Mouse (Mus musculus) CH12.LX (cell line): ENCODE results near the gene Rnf31. TPM values are rescaled to one million over a fixed set of nuclear protein-coding genes. Genes with fewer than 3 reads are reported as not detected.

Experiments
- DNase-seq: peaks from one replicate; pipeline ENCODE4 v3.0.0-alpha.2; 2013; ENCODE audit errors: extremely low read depth
- H3K27ac ChIP-seq: 2 replicates; pipeline ENCODE4 v1.5.1; 2012; ENCODE audit warnings: low read depth, mild to moderate bottlenecking, control low read depth, moderate library complexity; ENCODE audit not compliant: insufficient read depth
- H3K27me3 ChIP-seq: replicated peaks from 2 replicates; pipeline ENCODE3; 2012; ENCODE audit warnings: inconsistent platforms
- H3K36me3 ChIP-seq, 2 experiments: replicated peaks in 1 of 2; 2 replicates each; pipeline versions ENCODE3 to v1.6.1; 2012; ENCODE audit warnings: inconsistent platforms in 1 of 2, low read length in 1 of 2, mild to moderate bottlenecking in 1 of 2, mixed read lengths in 1 of 2, moderate library complexity in 1 of 2; ENCODE audit not compliant: control insufficient read depth in 1 of 2, insufficient read depth in 1 of 2
- H3K4me1 ChIP-seq, 2 experiments: 2 replicates each; pipeline ENCODE4 v1.6.1; 2012; ENCODE audit warnings: inconsistent platforms in 1 of 2, moderate library complexity in 1 of 2; ENCODE audit not compliant: insufficient read depth in 2 of 2, control insufficient read depth in 1 of 2
- H3K4me2 ChIP-seq: 2 replicates; pipeline ENCODE4 v1.6.1; 2012; ENCODE audit warnings: low read depth, mild to moderate bottlenecking, control low read depth; ENCODE audit not compliant: poor library complexity, insufficient read depth, severe bottlenecking
- H3K4me3 ChIP-seq, 3 experiments: fragments of 150-350 bp in 1 of 3; sonication (generic) in 1 of 3; replicated peaks in 1 of 3; 2 replicates each; pipeline versions ENCODE3 to v1.5.1; 2011 to 2012; ENCODE audit warnings: low read depth in 2 of 3, low read length in 2 of 3, mild to moderate bottlenecking in 2 of 3, moderate library complexity in 2 of 3, control low read depth in 1 of 3, improper control_type of control experiment in 1 of 3, inconsistent platforms in 1 of 3, mixed read lengths in 1 of 3; ENCODE audit not compliant: poor library complexity in 1 of 3
- H3K79me2 ChIP-seq: replicated peaks from 2 replicates; pipeline ENCODE4 v1.6.1; 2012; ENCODE audit warnings: mild to moderate bottlenecking, moderate library complexity; ENCODE audit not compliant: control insufficient read depth, poor library complexity, insufficient read depth, severe bottlenecking; ENCODE audit errors: extremely low read depth
- H3K9ac ChIP-seq: 2 replicates; pipeline ENCODE4 v1.6.1; 2012; ENCODE audit warnings: low read depth, mild to moderate bottlenecking, control low read depth, moderate library complexity; ENCODE audit not compliant: insufficient read depth
- H3K9me3 ChIP-seq: replicated peaks from 2 replicates; pipeline ENCODE3; 2012; ENCODE audit warnings: low read length, inconsistent platforms, mixed read lengths
- BHLHE40 ChIP-seq: IDR thresholded peaks from 2 replicates; pipeline ENCODE4 v1.6.1; 2011; ENCODE audit warnings: mild to moderate bottlenecking, low read depth, low read length, improper control_type of control experiment
- CHD1 ChIP-seq: IDR thresholded peaks from 2 replicates; pipeline ENCODE4 v1.6.1; 2012; ENCODE audit warnings: low read depth, low read length, improper control_type of control experiment, inconsistent platforms
- CHD2 ChIP-seq: IDR thresholded peaks from 2 replicates; pipeline ENCODE4 v1.6.1; 2011; ENCODE audit warnings: low read length, improper control_type of control experiment
- CTCF ChIP-seq, 2 experiments: IDR thresholded peaks in 1 of 2; conservative IDR thresholded peaks in 1 of 2; 2 replicates each; pipeline ENCODE4 v1.5.1; 2011 to 2012; ENCODE audit warnings: low read depth in 2 of 2, low read length in 2 of 2, improper control_type of control experiment in 1 of 2, inconsistent platforms in 1 of 2, mild to moderate bottlenecking in 1 of 2, moderate library complexity in 1 of 2
- EP300 ChIP-seq: IDR thresholded peaks from 2 replicates; pipeline ENCODE4 v1.6.1; 2011; ENCODE audit warnings: low read length, improper control_type of control experiment
- ETS1 ChIP-seq: conservative IDR thresholded peaks from 2 replicates; pipeline ENCODE4 v1.6.1; 2012; ENCODE audit warnings: low read depth, mild to moderate bottlenecking, inconsistent platforms, low read length, improper control_type of control experiment, moderate library complexity
- HCFC1 ChIP-seq: IDR thresholded peaks from 2 replicates; pipeline ENCODE4 v1.6.1; 2012; ENCODE audit warnings: low read depth, mild to moderate bottlenecking, inconsistent platforms, low read length, improper control_type of control experiment
- IRF4 ChIP-seq: IDR thresholded peaks from 2 replicates; pipeline ENCODE4 v1.6.1; 2014; ENCODE audit warnings: low read depth, mild to moderate bottlenecking, inconsistent platforms, low read length, improper control_type of control experiment
- JUN ChIP-seq: IDR thresholded peaks from 2 replicates; pipeline ENCODE4 v1.6.1; 2011; ENCODE audit warnings: low read depth, mild to moderate bottlenecking, low read length, improper control_type of control experiment, moderate library complexity; ENCODE audit not compliant: insufficient read depth
- JUND ChIP-seq: conservative IDR thresholded peaks from 2 replicates; pipeline ENCODE4 v1.6.1; 2011; ENCODE audit warnings: low read depth, low read length, improper control_type of control experiment
- MAFK ChIP-seq: IDR thresholded peaks from 2 replicates; pipeline ENCODE4 v1.6.1; 2011; ENCODE audit warnings: low read length, improper control_type of control experiment; ENCODE audit not compliant: insufficient replicate concordance
- MAX ChIP-seq: IDR thresholded peaks from 2 replicates; pipeline ENCODE4 v1.6.1; 2011; ENCODE audit warnings: low read length, improper control_type of control experiment
- MAZ ChIP-seq: IDR thresholded peaks from 2 replicates; pipeline ENCODE4 v1.6.1; 2012; ENCODE audit warnings: low read depth, mild to moderate bottlenecking, inconsistent platforms, low read length, improper control_type of control experiment, moderate library complexity
- MEF2A ChIP-seq: IDR thresholded peaks from 2 replicates; pipeline ENCODE4 v1.6.1; 2014; ENCODE audit warnings: low read depth, mild to moderate bottlenecking, inconsistent platforms, low read length, improper control_type of control experiment, borderline replicate concordance
- MXI1 ChIP-seq: IDR thresholded peaks from 2 replicates; pipeline ENCODE4 v1.6.1; 2011; ENCODE audit warnings: mild to moderate bottlenecking, low read depth, low read length, improper control_type of control experiment
- MYC ChIP-seq: IDR thresholded peaks from 2 replicates; pipeline ENCODE4 v1.6.1; 2011; ENCODE audit warnings: low read depth, mild to moderate bottlenecking, improper control_type of control experiment, low read length
- NELFE ChIP-seq: IDR thresholded peaks from 2 replicates; pipeline ENCODE4 v1.6.1; 2011; ENCODE audit warnings: low read depth, low read length, improper control_type of control experiment
- NRF1 ChIP-seq: IDR thresholded peaks from 2 replicates; pipeline ENCODE4 v1.6.1; 2014; ENCODE audit warnings: low read depth, mild to moderate bottlenecking, inconsistent platforms, low read length, improper control_type of control experiment, moderate library complexity
- PAX5 ChIP-seq: IDR thresholded peaks from 2 replicates; pipeline ENCODE4 v1.6.1; 2012; ENCODE audit warnings: low read length, inconsistent platforms, mixed read lengths
- POLR2AphosphoS2 ChIP-seq: IDR thresholded peaks from 2 replicates; pipeline ENCODE4 v1.6.1; 2011; ENCODE audit warnings: low read depth, low read length, improper control_type of control experiment
- RAD21 ChIP-seq: IDR thresholded peaks from 2 replicates; pipeline ENCODE4 v1.6.1; 2011; ENCODE audit warnings: low read depth, mild to moderate bottlenecking, low read length, improper control_type of control experiment, moderate library complexity
- SIN3A ChIP-seq: IDR thresholded peaks from 2 replicates; pipeline ENCODE4 v1.6.1; 2012; ENCODE audit warnings: low read length, improper control_type of control experiment, inconsistent platforms
- TBP ChIP-seq: conservative IDR thresholded peaks from 2 replicates; pipeline ENCODE4 v1.6.1; 2011; ENCODE audit warnings: low read depth, low read length, improper control_type of control experiment
- TCF12 ChIP-seq: IDR thresholded peaks from 2 replicates; pipeline ENCODE4 v1.6.1; 2014; ENCODE audit warnings: low read depth, mild to moderate bottlenecking, inconsistent platforms, low read length, improper control_type of control experiment
- UBTF ChIP-seq: IDR thresholded peaks from 2 replicates; pipeline ENCODE4 v1.6.1; 2012; ENCODE audit warnings: low read depth, mild to moderate bottlenecking, inconsistent platforms, low read length, improper control_type of control experiment, moderate library complexity
- USF1 ChIP-seq: IDR thresholded peaks from 2 replicates; pipeline ENCODE4 v1.6.1; 2014; ENCODE audit warnings: low read depth, mild to moderate bottlenecking, inconsistent platforms, low read length, improper control_type of control experiment
- USF2 ChIP-seq: conservative IDR thresholded peaks from 2 replicates; pipeline ENCODE4 v1.6.1; 2011; ENCODE audit warnings: low read depth, low read length, improper control_type of control experiment
- ZC3H11A ChIP-seq: IDR thresholded peaks from 2 replicates; pipeline ENCODE4 v1.6.1; 2012; ENCODE audit warnings: low read depth, mild to moderate bottlenecking, inconsistent platforms, low read length, improper control_type of control experiment
- ZKSCAN1 ChIP-seq: IDR thresholded peaks from 2 replicates; pipeline ENCODE4 v1.6.1; 2012; ENCODE audit warnings: low read depth, inconsistent platforms, low read length, improper control_type of control experiment, borderline replicate concordance
- ZNF384 ChIP-seq: IDR thresholded peaks from 2 replicates; pipeline ENCODE4 v1.6.1; 2012; ENCODE audit warnings: low read depth, low read length, improper control_type of control experiment, inconsistent platforms
- dilution Hi-C: fragments of 300-500 bp; cut with MboI; formaldehyde crosslinking; loops from 2 replicates; pipeline ENCODE4 v1.14.3; 2020; ENCODE audit warnings: low sequenced_read_pairs; ENCODE audit not compliant: extremely low pct_unique_long_range_greater_than_20kb, extremely low pct_ligation_motif_present
- in situ Hi-C: fragments of 300-500 bp; cut with MboI; formaldehyde crosslinking; loops from 3 replicates; pipeline ENCODE4 v1.14.3; 2019; ENCODE audit warnings: low sequenced_read_pairs, low pct_ligation_motif_present, low pct_unique_long_range_greater_than_20kb, mixed read lengths
- polyA plus RNA-seq: library from polyadenylated mRNA; unstranded; fragments of >175 nt; gene quantifications from 2 replicates; pipeline ENCODE4 v1.2.1, GENCODE M21; 2012; ENCODE audit warnings: low read depth; ENCODE audit not compliant: insufficient read length
- total RNA-seq, 2 experiments: library from RNA; depleted of rRNA; stranded (reverse); fragments of 300-350 nt in 1 of 2; fragments of >200 nt in 1 of 2; gene quantifications; 2 replicates each; pipeline ENCODE4 v1.2.3; 2012 to 2014

Rnf31 gene
- total and polyA plus RNA-seq, 3 experiments, result 3.8 to 22.6 (median 15.9) TPM

DNA sequence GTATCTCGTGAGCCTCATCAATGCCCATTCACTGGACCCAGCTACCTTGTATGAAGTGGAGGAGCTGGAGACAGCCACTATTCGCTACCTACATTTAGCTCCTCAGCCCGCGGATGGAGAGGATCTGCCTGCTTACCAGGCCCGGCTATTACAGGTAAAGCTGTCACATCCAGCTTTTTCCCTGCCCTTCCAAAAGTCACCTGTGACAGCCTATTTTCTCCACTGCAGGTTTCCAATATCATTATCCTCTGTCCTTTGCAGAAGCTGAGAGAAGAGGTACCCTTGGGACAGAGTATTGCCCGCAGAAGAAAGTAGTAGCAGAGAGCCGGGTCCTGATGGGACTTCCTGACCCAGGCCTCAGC is 11.7 kb downstream of the Rnf31 start, which contains the start of gene Irf9:
Gene Irf9, plus strand, starts transcription at position 301 of the 362 bp plus-strand sequence.
- Histone ChIP-seq H3K27ac (peak within 1 kb of the TSS; percentile 65), H3K27me3 (no peaks in the 10 kb centered on the region), H3K9me3 (no peaks in the 10 kb centered on the region), H3K79me2 (no peaks in the 10 kb centered on the region), H3K4me1 (peaks cover 4 to 36% of the 10 kb centered on the region in 2 experiments; a peak in 3 of 4 replicates), H3K4me3 (peak within 1 kb of the TSS; percentile 54 to 74 (median 58)), H3K4me2 (peak within 1 kb of the TSS; percentile 67), H3K9ac (peak within 1 kb of the TSS; percentile 31), H3K36me3 (peaks cover 69 to 78% of the 10 kb centered on the region in 2 experiments)
- no peak for TF ChIP-seq MAX
- TF ChIP-seq EP300, result no peak
- TF ChIP-seq CHD2, result no peak
- dilution Hi-C loops (no loop called here), in situ Hi-C loops (no loop called here)
- no peak for DNase-seq

DNA sequence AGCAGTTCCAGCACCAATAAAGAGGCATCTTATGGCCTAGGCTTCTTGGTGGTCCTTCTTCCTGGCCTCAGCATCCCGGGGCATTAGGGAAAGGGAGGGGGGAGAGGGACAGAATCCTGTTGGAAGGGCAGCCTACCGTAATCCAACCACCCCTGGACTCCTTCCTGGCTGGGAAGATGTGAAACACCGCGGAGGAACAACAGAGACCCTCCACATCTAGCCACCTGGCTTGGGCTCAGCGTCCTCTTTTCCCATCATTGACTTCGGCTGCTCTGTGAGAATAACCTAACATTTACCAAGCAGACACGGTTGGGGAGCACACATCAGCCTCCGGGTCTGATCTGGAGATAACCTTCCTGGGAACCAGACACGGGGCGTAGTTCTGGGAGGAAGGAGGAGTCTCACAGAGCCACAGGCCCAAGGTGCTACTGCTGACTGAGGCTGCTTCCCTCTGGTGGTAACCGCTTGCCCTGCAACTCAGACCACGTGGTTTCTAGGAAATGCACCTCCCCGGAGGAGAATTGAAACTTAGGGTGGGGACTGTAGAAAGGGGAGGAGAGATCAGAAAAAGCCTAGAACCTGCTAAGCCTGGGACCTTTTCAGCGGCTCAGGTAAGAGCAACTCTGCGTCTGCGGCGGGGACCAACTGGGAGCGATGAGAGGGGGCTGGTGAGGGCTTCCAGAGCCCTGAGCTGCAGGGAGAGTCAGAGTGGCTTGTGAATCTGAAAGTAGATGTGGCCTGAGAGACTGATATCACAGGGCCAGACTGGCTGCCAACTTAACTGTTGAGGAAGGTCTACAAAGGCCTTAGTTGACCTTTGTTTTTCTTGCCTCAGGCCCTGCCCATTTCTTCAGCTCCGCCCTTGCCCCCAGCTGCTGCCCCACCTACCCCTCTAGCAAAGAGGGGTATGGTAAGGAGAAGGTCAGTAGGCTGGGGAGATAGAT is 12.4 kb downstream of the Rnf31 start:
- dilution Hi-C loops (no loop called here), in situ Hi-C loops (no loop called here)
- TF ChIP-seq NELFE, result peak; percentile 66
- TF ChIP-seq NRF1, result peak; percentile 46; the same call in 1 of the 2 replicates
- TF ChIP-seq IRF4, result peak; percentile 91
- peak; percentile 100 for TF ChIP-seq MAX
- no peak for TF ChIP-seq JUN
- no peak for TF ChIP-seq ZC3H11A
- TF ChIP-seq MAFK, result 0 out of 2 replicates have a peak, but pooled peaks have one; percentile 6
- TF ChIP-seq MXI1, result peak; percentile 98
- peak; percentile 91 for TF ChIP-seq SIN3A
- no peak for TF ChIP-seq ZNF384
- TF ChIP-seq JUND, result no peak
- peak; percentile 100 for TF ChIP-seq MYC
- TF ChIP-seq MAZ, result peak; percentile 85
- peak; percentile 94 for TF ChIP-seq USF1
- peak; percentile 95 for TF ChIP-seq USF2
- 0 out of 2 replicates have a peak, but pooled peaks have one; percentile 21 for TF ChIP-seq ETS1
- no peak for TF ChIP-seq ZKSCAN1
- TF ChIP-seq UBTF, result no peak
- TF ChIP-seq TBP, result peak; percentile 31; the same call in 1 of the 2 replicates
- no peak for TF ChIP-seq BHLHE40
- peak; percentile 70 for TF ChIP-seq HCFC1
- TF ChIP-seq PAX5, result no peak
- TF ChIP-seq POLR2AphosphoS2, result peak; percentile 92; the same call in 1 of the 2 replicates
- TF ChIP-seq MEF2A, result peak; percentile 75
- TF ChIP-seq RAD21, result peak; percentile 63
- 0 out of 2 replicates have a peak, but pooled peaks have one; percentile 3 for TF ChIP-seq EP300
- TF ChIP-seq TCF12, result peak; percentile 73; the same call in 1 of the 2 replicates
- TF ChIP-seq CTCF (conservative IDR thresholded peaks at IDR 0.05 in 1 of 2, IDR thresholded peaks at IDR 0.05 in 1 of 2; ENCODE audit: low read depth in 2 of 2, low read length in 2 of 2), result peak; percentile 69 to 94
- TF ChIP-seq CHD1, result no peak

More for the DNA sequence above, 12.4 kb downstream of the Rnf31 start:
- Histone ChIP-seq H3K9ac (peak overlapping the region; percentile 31), H3K9me3 (no peaks in the 10 kb centered on the region), H3K27ac (peak overlapping the region; percentile 65), H3K4me1 (peaks cover 4 to 36% of the 10 kb centered on the region in 2 experiments; a peak in 3 of 4 replicates), H3K36me3 (peaks cover 69 to 78% of the 10 kb centered on the region in 2 experiments), H3K4me2 (peak overlapping the region; percentile 67), H3K4me3 (peak overlapping the region; percentile 54 to 74 (median 58)), H3K79me2 (no peaks in the 10 kb centered on the region), H3K27me3 (no peaks in the 10 kb centered on the region)
- DNase-seq, result peak; percentile 97
